Mouse (Mus musculus): ENCODE data around the gene Rtp4.

The Rtp4 gene

GRCm38 (mm10) chr16:23515766-23516165, 4.3 kb upstream of the Rtp4 start:
- peak in 1 of 2 experiments; percentile 43 for DNase-seq

- DNase-seq = no peak
Measured at GRCm38 (mm10) chr16:23516606-23517005, 3.5 kb upstream of the Rtp4 start.

GRCm38 (mm10) chr16:23517230-23517629, 2.9 kb upstream of the Rtp4 start:
- no peak for DNase-seq

- no peak for DNase-seq
Measured at GRCm38 (mm10) chr16:23517754-23518566, 2.1 kb upstream of the Rtp4 start.

GRCm38 (mm10) chr16:23518567-23519369, 1.3 kb upstream of the Rtp4 start:
- peak in 1 of 2 experiments; percentile 20 for DNase-seq

GRCm38 (mm10) chr16:23519771-23520170, 320 bp upstream of the Rtp4 start:
- DNase-seq = no peak

GRCm38 (mm10) chr16:23521092-23521491, 1.0 kb downstream of the Rtp4 start:
- no peak for DNase-seq

GRCm38 (mm10) chr16:23522081-23522480, 2.0 kb downstream of the Rtp4 start:
- no peak for DNase-seq

GRCm38 (mm10) chr16:23529186-23529585, 9.1 kb downstream of the Rtp4 start:
- no peak for DNase-seq

- no peak for DNase-seq
Measured at GRCm38 (mm10) chr16:23533707-23534106, 13.6 kb downstream of the Rtp4 start.

GRCm38 (mm10) chr16:23541046-23541445, 21.0 kb downstream of the Rtp4 start:
- DNase-seq = no peak

- no peak for DNase-seq
Measured at GRCm38 (mm10) chr16:23542866-23543265, 22.8 kb downstream of the Rtp4 start.

GRCm38 (mm10) chr16:23544361-23544760, 24.3 kb downstream of the Rtp4 start:
- no peak for DNase-seq

- no peak for DNase-seq
Measured at GRCm38 (mm10) chr16:23547783-23548182, 27.7 kb downstream of the Rtp4 start.

GRCm38 (mm10) chr16:23550346-23550980, 30.4 kb downstream of the Rtp4 start:
- DNase-seq = peak; percentile 54 to 55

- no peak for DNase-seq
Measured at GRCm38 (mm10) chr16:23550981-23551582, 31.0 kb downstream of the Rtp4 start.

GRCm38 (mm10) chr16:23554673-23555072, 34.6 kb downstream of the Rtp4 start:
- DNase-seq = no peak

- DNase-seq = peak in 1 of 2 experiments; percentile 2
Measured at GRCm38 (mm10) chr16:23557195-23557594, 37.1 kb downstream of the Rtp4 start.

GRCm38 (mm10) chr16:23557669-23558068, 37.6 kb downstream of the Rtp4 start:
- no peak for DNase-seq

- no peak for DNase-seq
Measured at GRCm38 (mm10) chr16:23568369-23568958, 48.4 kb downstream of the Rtp4 start.

GRCm38 (mm10) chr16:23574561-23574960, 54.5 kb downstream of the Rtp4 start:
- DNase-seq = no peak
